Mouse (Mus musculus) small intestine, adult 2 months (tissue): Measurements from ENCODE around the gene Muc4.

Experiments used
- CTCF ChIP-seq: fragments of 200-500 bp; IDR thresholded peaks from 2 replicates; pipeline ENCODE4 v1.5.1; 2012; ENCODE audit warnings: low read depth, mild to moderate bottlenecking, control low read depth, inconsistent platforms, low read length, moderate library complexity, mixed read lengths; ENCODE audit not compliant: insufficient replicate concordance, insufficient read length; ENCODE audit errors: extremely low read depth
- POLR2A ChIP-seq: fragments of 200-500 bp; IDR thresholded peaks from 2 replicates; pipeline ENCODE4 v1.6.1; 2012; ENCODE audit warnings: low read depth, mild to moderate bottlenecking, control low read depth, inconsistent platforms, low read length, moderate library complexity

DNA sequence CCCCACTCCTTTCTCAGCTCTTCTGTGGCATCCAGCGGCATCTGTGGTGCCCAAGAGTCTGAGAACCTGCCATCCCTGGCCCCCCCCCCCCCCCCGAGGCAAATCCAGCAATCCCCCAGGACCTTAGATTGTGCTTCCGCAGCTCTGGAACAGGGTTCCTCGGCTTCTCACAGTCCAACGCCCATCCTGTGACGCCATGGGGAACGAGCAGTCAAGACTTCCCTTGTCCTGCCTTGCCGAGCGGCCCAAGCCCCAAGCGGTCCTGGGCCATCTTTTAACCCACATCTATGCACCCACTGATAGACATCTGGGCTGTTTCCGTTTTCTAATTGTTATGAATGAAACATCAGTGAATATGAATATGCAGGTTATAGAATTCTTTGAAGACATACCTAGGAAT is 23.5 kb upstream of the Muc4 start:
- TF ChIP-seq CTCF (no peak), POLR2A (no peak)
